ENCODE assay signal across 11 mouse cellular contexts in genomic region chr14:120507516-120507915, GRCm38 (mm10). TPM values are rescaled to one million over a fixed set of nuclear protein-coding genes. Genes with fewer than 3 reads are reported as not detected.
DNase-seq lines count a peak whose midpoint lies in the region; ATAC-seq and TF ChIP-seq lines count a peak whose summit lies in the region.
"Had no signal": no experiment of that assay in that cellular context is flagged by ENCODE, and none has a peak within 500 bp of the region (broad histone marks: within the 10 kb centered on the region; RNA-seq: fewer than 3 reads in every experiment).

No protein-coding gene starts in this region.

- no peaks in the 10 kb centered on the region for H3K9me3 ChIP-seq in lung, embryonic 15.5 days
- no peaks in the 10 kb centered on the region for H3K9me3 ChIP-seq in forebrain, embryonic 13.5 days (replicated peaks)
- H3K9me3 ChIP-seq in hindbrain, embryonic 12.5 days (replicated peaks) = no peaks in the 10 kb centered on the region
- no peaks in the 10 kb centered on the region for H3K9me3 ChIP-seq in neural tube, embryonic 13.5 days

- no peak overlapping the region for H3K9ac ChIP-seq in lung, embryonic 15.5 days
- H3K9ac ChIP-seq in forebrain, embryonic 13.5 days = no peak overlapping the region
- H3K9ac ChIP-seq in hindbrain, embryonic 12.5 days = no peak overlapping the region
- no peak overlapping the region for H3K9ac ChIP-seq in neural tube, embryonic 13.5 days

- H3K27ac ChIP-seq in lung, embryonic 15.5 days = peak overlapping the region; percentile 61
- H3K27ac ChIP-seq in forebrain, embryonic 13.5 days = peak overlapping the region; percentile 48
- peak overlapping the region; percentile 62 for H3K27ac ChIP-seq in hindbrain, embryonic 12.5 days
- peak overlapping the region; percentile 63 for H3K27ac ChIP-seq in neural tube, embryonic 13.5 days (replicated peaks)

- no peaks in the 10 kb centered on the region for H3K27me3 ChIP-seq in lung, embryonic 15.5 days
- no peaks in the 10 kb centered on the region for H3K27me3 ChIP-seq in forebrain, embryonic 13.5 days
- no peaks in the 10 kb centered on the region for H3K27me3 ChIP-seq in hindbrain, embryonic 12.5 days
- no peaks in the 10 kb centered on the region for H3K27me3 ChIP-seq in neural tube, embryonic 13.5 days
- H3K27me3 ChIP-seq: Patski had no signal

- DNase-seq in lung, adult 2 months = no peak
- no peak for DNase-seq in kidney, postnatal 14 days
- no peak for DNase-seq in kidney, adult 18-20 months
- no peak for DNase-seq in urinary bladder, adult 2 months (ENCODE audit: low spot score)
- DNase-seq: kidney, adult 9 months; thymus, adult 18-20 months had no signal

- peaks cover 21% of the 10 kb centered on the region; the same call in 1 of the 2 replicates for H3K36me3 ChIP-seq in lung, embryonic 15.5 days
- H3K36me3 ChIP-seq in forebrain, embryonic 13.5 days (ENCODE audit: poor library complexity, severe bottlenecking) = peaks cover 21% of the 10 kb centered on the region
- peaks cover 7% of the 10 kb centered on the region for H3K36me3 ChIP-seq in hindbrain, embryonic 12.5 days
- peaks cover 15% of the 10 kb centered on the region for H3K36me3 ChIP-seq in neural tube, embryonic 13.5 days

- WGBS in lung, embryonic 15.5 days = 37% methylated on average over 12 of the region's 12 CpGs
- 28% methylated on average over 12 of the region's 12 CpGs for WGBS in lung, adult 2 months
- 12% methylated on average over 12 of the region's 12 CpGs for WGBS in forebrain, embryonic 13.5 days
- WGBS in hindbrain, embryonic 12.5 days = 34% methylated on average over 12 of the region's 12 CpGs
- WGBS in neural tube, embryonic 13.5 days = 33% methylated on average over 12 of the region's 12 CpGs

- no peak overlapping the region for H3K4me3 ChIP-seq in lung, embryonic 15.5 days
- H3K4me3 ChIP-seq in lung, adult 2 months (replicated peaks; ENCODE audit: extremely low read depth, low read depth, low read length) = no peak overlapping the region
- H3K4me3 ChIP-seq in forebrain, embryonic 13.5 days = no peak overlapping the region
- H3K4me3 ChIP-seq in hindbrain, embryonic 12.5 days = no peak overlapping the region
- no peak overlapping the region for H3K4me3 ChIP-seq in neural tube, embryonic 13.5 days

- no peak overlapping the region for H3K4me2 ChIP-seq in lung, embryonic 15.5 days
- H3K4me2 ChIP-seq in forebrain, embryonic 13.5 days = 0 out of 2 replicates have a peak overlapping the region, but pooled peaks have one; percentile 10
- H3K4me2 ChIP-seq in hindbrain, embryonic 12.5 days (replicated peaks) = no peak overlapping the region
- H3K4me2 ChIP-seq in neural tube, embryonic 13.5 days = no peak overlapping the region

- H3K4me1 ChIP-seq in lung, embryonic 15.5 days = peaks cover 21% of the 10 kb centered on the region
- H3K4me1 ChIP-seq in lung, adult 2 months (ENCODE audit: control insufficient read depth, insufficient read depth, low read length) = peaks cover 2% of the 10 kb centered on the region; the same call in 1 of the 2 replicates
- peaks cover 17% of the 10 kb centered on the region for H3K4me1 ChIP-seq in forebrain, embryonic 13.5 days
- peaks cover 22% of the 10 kb centered on the region for H3K4me1 ChIP-seq in hindbrain, embryonic 12.5 days
- peaks cover 22% of the 10 kb centered on the region for H3K4me1 ChIP-seq in neural tube, embryonic 13.5 days (replicated peaks)

- peak; percentile 47 for ATAC-seq in lung, embryonic 15.5 days (ENCODE audit: borderline replicate concordance, extremely low read depth, low FRiP score, low TSS enrichment)
- ATAC-seq in forebrain, embryonic 13.5 days = peak; percentile 86
- peak; percentile 79 for ATAC-seq in hindbrain, embryonic 12.5 days (ENCODE audit: low FRiP score)
- ATAC-seq in neural tube, embryonic 13.5 days (ENCODE audit: low read depth) = peak; percentile 89
- ATAC-seq: Patski had no signal

- no peak for TF ChIP-seq CTCF in lung, adult 2 months (IDR thresholded peaks at IDR 0.05; ENCODE audit: insufficient read depth, low read length)

- TF ChIP-seq POLR2A in lung, adult 2 months (IDR thresholded peaks at IDR 0.05; ENCODE audit: borderline replicate concordance, extremely low read depth, low read depth, low read length) = no peak

RNA-seq across cellular contexts. Expression of gene Rap2a, which starts 29.3 kb away (rescaled TPM):
- polyA plus RNA-seq in lung, embryonic 15.5 days (2015; fragmentation: Nextera tagmentation; extraction: Ambion mirVana) = 41.2 and 43.2 TPM in 2 replicates
- polyA plus RNA-seq in lung, adult 2 months (2012; rRNA removed) = 39.5 and 57.3 TPM in 2 replicates
- 8.6 and 9.7 TPM in 2 replicates for polyA plus RNA-seq in forebrain, embryonic 13.5 days (2015; fragmentation: Nextera tagmentation; extraction: Ambion mirVana)
- polyA plus RNA-seq in hindbrain, embryonic 12.5 days (2016; fragmentation: Nextera tagmentation; extraction: Ambion mirVana) = 22.4 and 23.2 TPM in 2 replicates
- 20.5 and 23.6 TPM in 2 replicates for polyA plus RNA-seq in neural tube, embryonic 13.5 days (2015; fragmentation: Nextera tagmentation; extraction: Ambion mirVana)
- 21.0 and 23.5 TPM in 2 replicates for polyA plus RNA-seq in urinary bladder, adult 2 months (2012; rRNA removed)
